Mouse (Mus musculus) cerebellum, postnatal 25 days (tissue): ENCODE results near the gene Pheta1.

Source experiments
- DNase-seq, 2 experiments: peaks; one replicate each; pipeline ENCODE4 v3.0.0; 2021; ENCODE audit warnings: mixed read lengths in 2 of 2

The Pheta1 gene

GRCm38 (mm10) chr5:121894647-121895046 is 45.9 kb downstream of the Pheta1 start:
- DNase-seq: no peak

- DNase-seq: no peak
These were observed 46.5 kb downstream of the Pheta1 start for GRCm38 (mm10) chr5:121895117-121895756.

- DNase-seq: no peak
These were observed 54.3 kb downstream of the Pheta1 start for GRCm38 (mm10) chr5:121902809-121903745.
